Mouse (Mus musculus) heart, embryonic 16.5 days (tissue): ENCODE data around the gene Exosc8. TPM values are rescaled to one million over a fixed set of nuclear protein-coding genes. Genes with fewer than 3 reads are reported as not detected.

Source experiments
- polyA plus RNA-seq: library from polyadenylated mRNA; unstranded; fragments of >200 nt; fragmentation: Nextera tagmentation; extraction: Ambion mirVana; gene quantifications from 2 replicates; pipeline ENCODE4 v1.2.1, GENCODE M21; 2015

Exosc8 gene
- polyA plus RNA-seq, 1 experiment from 2014 or later, result 75.0 TPM

Other genes with a start within 250 kb of the Exosc8 start
- 59.3 and 63.1 TPM in 2 replicates for gene Supt20, start 42.6 kb downstream of the Exosc8 start, polyA plus RNA-seq
- not detected in 2 replicates for gene Gm21958, start 21.0 kb downstream of the Exosc8 start, polyA plus RNA-seq
- gene Alg5, start 146 bp upstream of the Exosc8 start, polyA plus RNA-seq, result 33.6 and 38.8 TPM in 2 replicates
- gene Smad9, start 20.2 kb upstream of the Exosc8 start, polyA plus RNA-seq, result 0.62 and 0.75 TPM in 2 replicates
- 28.3 and 32.3 TPM in 2 replicates for gene Rfxap, start 72.4 kb upstream of the Exosc8 start, polyA plus RNA-seq
- 0.07 and 0.11 TPM in 2 replicates for gene Sertm1, start 180.5 kb upstream of the Exosc8 start, polyA plus RNA-seq